Mouse (Mus musculus): ENCODE results near the gene Pyy. TPM values are rescaled to one million over a fixed set of nuclear protein-coding genes. Genes with fewer than 3 reads are reported as not detected.
A peak's percentile ranks its signal among the peaks of the same experiment; 100 is the strongest.

The Pyy gene
- polyA plus RNA-seq, 1 experiment, result not detected

DNA sequence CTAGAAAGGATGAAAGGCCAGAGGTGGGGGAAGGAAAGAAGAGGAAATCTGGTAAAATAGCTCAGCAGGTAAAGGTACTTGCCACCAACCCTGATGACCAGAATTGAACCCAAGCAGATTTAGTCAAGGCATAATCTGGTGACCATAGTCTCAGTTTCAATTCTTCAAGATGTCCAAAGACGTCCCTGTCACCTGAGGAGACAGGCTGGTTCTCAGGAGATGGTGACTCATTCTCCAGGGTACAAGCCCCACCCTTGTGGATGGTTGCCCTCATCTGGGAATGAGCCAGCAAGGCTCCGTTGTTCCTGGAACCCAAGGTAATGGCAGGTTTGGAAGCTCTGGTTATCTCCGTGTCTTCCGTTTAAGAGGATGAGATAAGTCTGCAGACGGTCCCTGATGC lies 3.9 kb upstream of the Pyy start:
- H3K27ac ChIP-seq (replicated peaks; ENCODE audit: low read depth, low read length), result no peak overlapping the region
- H3K4me3 ChIP-seq (ENCODE audit: insufficient read depth, low read depth, low read length), result no peak overlapping the region
- H3K4me1 ChIP-seq (ENCODE audit: control insufficient read depth, insufficient read depth, insufficient read length, low read length), result no peaks in the 10 kb centered on the region

DNA sequence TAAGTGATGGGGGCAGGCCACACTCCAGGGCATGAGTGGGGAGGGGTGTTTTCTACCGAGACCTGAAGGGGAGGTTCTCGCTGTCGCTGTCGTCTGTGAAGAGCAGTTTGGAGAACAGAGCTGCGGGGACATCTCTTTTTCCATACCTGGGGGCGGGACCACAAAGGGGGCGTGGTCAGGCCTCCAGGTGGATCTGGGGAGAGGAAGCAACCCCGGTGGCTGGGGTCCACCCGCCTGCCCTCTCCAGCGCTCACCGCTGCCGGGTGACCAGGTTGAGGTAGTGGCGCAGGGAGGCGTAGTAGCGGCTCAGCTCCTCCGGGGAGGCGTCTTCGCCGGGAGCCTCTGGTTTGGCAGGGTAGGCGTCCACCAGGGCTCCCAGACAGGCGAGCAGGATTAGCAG lies 721 bp downstream of the Pyy start:
- Histone ChIP-seq H3K4me3 (ENCODE audit: insufficient read depth, low read depth, low read length) (no peak overlapping the region), H3K4me1 (ENCODE audit: control insufficient read depth, insufficient read depth, insufficient read length, low read length) (no peaks in the 10 kb centered on the region)

DNA sequence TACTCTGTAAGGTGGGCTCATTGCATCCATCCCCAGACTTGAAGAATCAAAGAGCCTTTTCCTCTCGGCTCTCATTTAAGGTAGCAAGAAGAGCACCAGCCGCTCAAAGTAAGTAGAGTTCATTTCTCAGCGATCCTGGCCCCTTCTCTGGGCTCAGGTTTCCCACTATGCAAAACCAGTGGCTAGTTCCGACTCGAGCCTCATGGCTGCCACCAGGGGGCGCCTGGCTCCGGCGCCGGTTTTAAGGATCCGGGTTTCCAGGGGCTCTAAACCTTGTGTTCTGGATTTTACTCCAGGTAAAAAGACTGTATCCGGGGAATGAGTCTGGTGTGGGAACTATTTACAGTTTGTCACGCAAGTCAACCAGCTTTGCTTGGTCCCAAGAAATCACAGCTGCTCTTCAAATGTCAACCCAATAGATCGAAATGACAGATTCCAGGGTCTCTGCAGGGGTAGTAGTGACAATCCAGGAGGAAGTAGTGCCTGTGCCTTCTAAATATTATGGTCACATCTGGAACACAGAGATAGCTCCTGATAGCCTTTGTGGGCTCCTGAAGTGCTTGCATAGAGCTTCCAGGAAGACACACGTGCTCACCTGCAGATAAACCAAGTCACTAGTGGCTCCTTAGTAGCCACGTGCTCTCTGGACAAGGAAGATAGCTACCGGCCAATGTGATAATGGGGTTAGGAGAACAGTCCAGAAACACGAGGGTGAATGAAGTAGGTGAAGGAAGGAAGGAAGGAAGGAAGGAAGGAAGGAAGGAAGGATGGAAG lies 5.0 kb downstream of the Pyy start:
- Histone ChIP-seq H3K4me3 (ENCODE audit: insufficient read depth, low read depth, low read length) (no peak overlapping the region), H3K27ac (replicated peaks; ENCODE audit: low read depth, low read length) (no peak overlapping the region), H3K4me1 (ENCODE audit: control insufficient read depth, insufficient read depth, insufficient read length, low read length) (no peaks in the 10 kb centered on the region)

More for the DNA sequence above, 721 bp downstream of the Pyy start:
- no peak overlapping the region for H3K27ac ChIP-seq (replicated peaks; ENCODE audit: low read depth, low read length)

DNA sequence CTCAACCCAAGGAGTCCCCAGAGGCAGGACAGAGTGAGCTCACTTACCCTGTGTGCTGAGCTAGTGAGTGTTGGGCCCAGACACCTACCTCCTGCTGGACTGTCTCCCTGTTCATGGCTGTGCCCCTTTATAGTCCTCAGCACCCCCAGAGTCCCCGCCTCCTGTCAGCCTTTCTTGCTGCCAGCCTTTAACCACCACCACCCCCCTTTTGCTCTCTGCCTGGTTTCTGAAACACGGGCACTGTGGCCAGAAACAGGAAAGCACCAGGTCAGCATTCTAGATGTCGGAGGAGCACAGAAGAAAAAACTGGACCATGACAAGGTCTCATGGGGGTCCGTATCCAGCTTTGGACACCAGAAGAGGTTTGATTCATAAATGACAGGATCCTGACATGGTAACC lies 6.4 kb downstream of the Pyy start, which contains the start of gene Ppy:
Gene Ppy (minus strand): TSS at position 101 of the 400 bp plus-strand sequence.
- no peaks in the 10 kb centered on the region for H3K4me1 ChIP-seq (ENCODE audit: control insufficient read depth, insufficient read depth, insufficient read length, low read length)
- no peak within 1 kb of the TSS for H3K27ac ChIP-seq (replicated peaks; ENCODE audit: low read depth, low read length)
- no peak within 1 kb of the TSS for H3K4me3 ChIP-seq (ENCODE audit: insufficient read depth, low read depth, low read length)

DNA sequence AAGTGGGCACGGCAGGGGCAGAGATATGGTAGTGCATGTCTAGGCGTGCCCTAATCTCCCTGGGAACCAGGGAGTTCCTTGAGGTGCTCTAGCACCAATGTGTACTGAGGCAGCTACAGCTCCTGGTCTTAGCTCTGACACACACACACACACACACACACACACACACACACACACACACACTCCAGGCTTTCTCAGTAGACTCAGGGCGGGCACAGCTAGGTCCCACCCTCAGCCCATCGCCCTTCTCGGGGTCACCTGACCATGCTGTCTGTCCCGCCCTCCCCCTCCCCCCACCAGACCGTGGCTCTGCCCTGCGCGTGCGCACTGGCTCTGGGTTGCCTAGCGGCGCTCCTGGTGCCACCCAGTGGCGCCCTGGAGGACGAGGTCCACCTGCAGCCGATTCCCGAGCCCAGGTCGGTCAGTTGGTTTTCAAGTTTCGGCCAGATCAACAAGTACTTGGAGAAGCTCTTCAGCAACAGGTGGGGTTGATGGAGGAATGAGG lies 10.7 kb downstream of the Pyy start:
- H3K27ac ChIP-seq (replicated peaks; ENCODE audit: low read depth, low read length), result no peak overlapping the region
- no peaks in the 10 kb centered on the region for H3K4me1 ChIP-seq (ENCODE audit: control insufficient read depth, insufficient read depth, insufficient read length, low read length)
- H3K4me3 ChIP-seq (ENCODE audit: insufficient read depth, low read depth, low read length), result peak overlapping the region; percentile 38

DNA sequence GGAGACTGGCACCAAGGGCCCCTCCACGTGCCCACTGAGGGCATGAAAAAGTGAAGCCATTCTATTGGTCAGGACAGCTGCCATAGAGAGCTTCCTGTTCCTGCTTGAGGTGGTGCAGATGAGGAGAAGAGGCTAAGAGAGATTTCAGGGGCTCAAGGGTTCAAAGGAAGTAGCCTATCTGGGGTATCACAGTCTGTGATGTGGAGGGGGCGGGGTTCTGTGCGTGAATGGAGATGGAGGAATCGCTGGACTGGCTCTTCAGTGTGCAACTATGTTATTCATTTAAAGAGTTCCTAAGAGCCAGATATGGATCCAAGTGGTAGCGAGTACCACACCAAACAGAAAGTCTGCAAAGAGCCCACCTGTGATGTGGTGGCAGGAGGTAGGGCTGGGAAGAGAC lies 11.2 kb downstream of the Pyy start:
- no peaks in the 10 kb centered on the region for H3K4me1 ChIP-seq (ENCODE audit: control insufficient read depth, insufficient read depth, insufficient read length, low read length)
- H3K27ac ChIP-seq (replicated peaks; ENCODE audit: low read depth, low read length), result no peak overlapping the region
- no peak overlapping the region for H3K4me3 ChIP-seq (ENCODE audit: insufficient read depth, low read depth, low read length)

DNA sequence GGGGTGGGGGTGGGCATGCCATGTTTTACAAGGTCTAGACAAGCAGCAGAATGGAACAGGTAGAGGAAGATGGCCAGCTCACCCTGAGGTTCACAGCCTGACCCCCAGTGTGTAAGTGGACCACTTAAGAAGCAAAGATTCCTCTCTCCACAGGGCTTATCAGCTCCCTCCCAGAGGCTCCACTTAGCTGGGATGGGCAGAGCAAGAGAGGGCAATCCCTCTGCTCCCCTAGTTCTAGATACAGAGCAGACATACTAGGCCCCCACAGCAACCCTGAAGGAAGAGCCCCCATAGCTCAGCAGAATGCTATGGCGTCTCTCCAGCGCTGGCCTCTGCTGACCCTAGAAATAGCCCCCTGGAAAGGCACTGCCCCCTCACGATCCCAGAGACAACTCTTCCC lies 12.0 kb downstream of the Pyy start:
- Histone ChIP-seq H3K4me1 (ENCODE audit: control insufficient read depth, insufficient read depth, insufficient read length, low read length) (no peaks in the 10 kb centered on the region), H3K4me3 (ENCODE audit: insufficient read depth, low read depth, low read length) (no peak overlapping the region), H3K27ac (replicated peaks; ENCODE audit: low read depth, low read length) (no peak overlapping the region)

DNA sequence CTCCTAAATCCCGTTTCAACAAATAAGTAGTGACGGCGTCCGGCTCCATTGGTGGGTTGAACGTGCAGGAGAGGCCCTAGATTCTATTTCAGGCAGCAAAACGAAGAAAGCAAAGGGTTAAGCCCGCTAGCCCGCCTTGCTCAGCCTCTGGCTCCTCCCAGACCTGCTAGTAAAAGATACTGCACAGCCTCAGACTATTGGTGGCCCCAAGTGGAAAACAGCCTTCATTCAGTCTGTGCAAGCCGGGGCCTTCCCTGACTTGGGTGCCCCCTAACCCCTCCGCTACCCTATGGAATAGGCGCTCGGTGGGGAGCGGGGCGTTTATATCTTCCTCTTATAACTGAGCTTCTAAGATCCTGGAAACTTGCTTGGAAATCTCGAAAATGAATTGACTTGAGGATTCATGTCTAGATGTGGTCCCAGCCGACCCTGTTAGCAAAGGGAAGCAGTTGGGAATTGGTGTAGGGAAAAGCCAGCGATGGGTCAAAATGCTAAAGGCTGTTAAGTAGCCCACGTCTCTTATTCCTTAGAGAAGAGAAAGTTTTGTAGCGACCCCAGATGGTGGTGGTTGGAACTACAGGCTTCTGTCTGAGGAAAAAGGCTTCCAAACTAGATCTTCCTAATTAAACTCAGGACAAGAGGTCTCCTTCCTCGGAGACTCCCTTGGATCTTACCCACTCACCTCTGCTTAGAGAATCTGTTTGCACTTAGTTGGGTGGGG lies 18.4 kb downstream of the Pyy start:
- Histone ChIP-seq H3K4me3 (ENCODE audit: insufficient read depth, low read depth, low read length) (peak overlapping the region; percentile 77), H3K4me1 (ENCODE audit: control insufficient read depth, insufficient read depth, insufficient read length, low read length) (no peaks in the 10 kb centered on the region), H3K27ac (replicated peaks; ENCODE audit: low read depth, low read length) (no peak overlapping the region)

DNA sequence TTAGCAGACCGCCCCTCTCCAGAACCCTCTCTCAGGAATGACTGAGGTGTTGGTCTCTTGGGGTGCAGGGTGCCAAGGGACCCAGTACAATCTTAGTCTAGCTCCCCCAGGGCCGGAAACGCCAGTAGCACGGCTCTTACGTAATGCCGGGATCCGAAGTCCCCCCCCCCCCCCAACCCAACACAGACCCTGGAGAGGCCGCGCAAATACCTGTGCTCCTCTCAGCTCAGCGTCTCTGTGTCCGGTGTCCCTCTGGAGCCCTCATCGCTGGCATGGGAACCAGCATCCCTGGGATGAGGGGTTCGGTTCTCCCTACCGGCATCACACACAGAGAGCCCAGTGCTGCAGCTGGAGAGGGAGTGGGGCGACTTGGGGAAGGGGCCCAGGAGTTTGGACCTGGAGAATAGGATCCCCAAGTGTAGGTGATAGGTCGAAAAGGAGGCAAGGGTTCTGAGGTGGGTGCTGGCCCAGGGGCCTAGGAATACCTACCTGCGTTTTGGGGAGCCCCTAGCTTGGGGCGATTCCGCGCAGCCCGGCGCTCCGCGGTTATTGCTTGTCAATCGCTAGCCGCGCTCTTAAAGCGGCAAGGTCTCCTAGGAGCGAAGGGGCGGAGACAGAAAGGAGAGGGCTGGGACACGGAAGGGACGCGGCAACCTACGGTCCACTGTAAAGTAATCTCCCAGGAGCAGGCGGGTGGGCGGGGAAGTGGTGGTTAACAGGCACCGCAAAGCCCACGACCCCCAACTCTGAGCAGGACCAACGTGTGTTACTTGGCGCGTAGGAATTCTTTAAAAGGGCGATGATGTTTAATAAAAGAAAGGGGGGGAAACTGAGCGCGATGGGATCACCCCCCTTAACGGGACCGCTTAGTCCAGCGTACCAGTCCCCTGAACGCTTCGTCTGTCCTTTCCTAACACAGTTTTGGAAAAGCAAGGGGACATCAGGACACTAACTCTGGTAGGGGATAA lies 19.4 kb downstream of the Pyy start, which contains the start of gene Mpp2:
Gene Mpp2 (minus strand): TSS at position 585 of the 968 bp plus-strand sequence.
- Histone ChIP-seq H3K4me1 (ENCODE audit: control insufficient read depth, insufficient read depth, insufficient read length, low read length) (no peaks in the 10 kb centered on the region), H3K27ac (replicated peaks; ENCODE audit: low read depth, low read length) (peak within 1 kb of the TSS; percentile 66), H3K4me3 (ENCODE audit: insufficient read depth, low read depth, low read length) (peak within 1 kb of the TSS; percentile 77)

DNA sequence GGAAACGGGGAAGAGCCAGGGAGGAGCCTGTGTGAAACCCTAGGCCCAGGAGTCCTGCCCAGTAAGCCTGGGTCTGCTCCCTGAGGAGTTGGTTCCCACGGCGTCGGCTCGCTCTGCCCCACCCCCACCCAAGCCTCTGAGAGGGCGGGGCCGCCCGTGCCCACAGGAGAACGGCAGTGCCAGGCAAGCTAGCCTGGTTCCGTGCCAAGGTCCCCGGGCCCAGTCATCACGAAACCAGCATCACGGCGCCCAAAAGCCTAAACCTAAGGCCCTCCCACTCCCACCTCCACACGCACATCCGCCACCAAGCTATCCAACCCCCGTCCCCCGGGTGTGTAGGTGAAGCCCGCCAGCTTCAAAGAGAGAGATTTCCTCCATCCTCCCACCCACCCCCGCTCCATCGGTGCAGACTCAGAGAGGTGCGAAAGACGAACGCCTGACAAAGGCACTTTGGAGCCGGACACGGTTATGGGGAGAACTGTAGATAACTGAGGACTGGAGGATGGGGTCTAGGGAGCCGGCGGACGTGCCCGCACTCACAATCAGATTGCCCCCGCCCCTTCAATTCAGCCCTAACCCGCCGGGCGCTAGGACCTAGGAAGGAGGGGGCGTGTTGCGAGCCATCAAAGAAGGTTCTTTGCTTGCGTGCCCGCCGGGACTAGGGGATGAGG lies 20.4 kb downstream of the Pyy start:
- H3K27ac ChIP-seq (replicated peaks; ENCODE audit: low read depth, low read length), result peak overlapping the region; percentile 18; the same call in 1 of the 2 replicates
- peak overlapping the region; percentile 77 for H3K4me3 ChIP-seq (ENCODE audit: insufficient read depth, low read depth, low read length)
- no peaks in the 10 kb centered on the region for H3K4me1 ChIP-seq (ENCODE audit: control insufficient read depth, insufficient read depth, insufficient read length, low read length)

DNA sequence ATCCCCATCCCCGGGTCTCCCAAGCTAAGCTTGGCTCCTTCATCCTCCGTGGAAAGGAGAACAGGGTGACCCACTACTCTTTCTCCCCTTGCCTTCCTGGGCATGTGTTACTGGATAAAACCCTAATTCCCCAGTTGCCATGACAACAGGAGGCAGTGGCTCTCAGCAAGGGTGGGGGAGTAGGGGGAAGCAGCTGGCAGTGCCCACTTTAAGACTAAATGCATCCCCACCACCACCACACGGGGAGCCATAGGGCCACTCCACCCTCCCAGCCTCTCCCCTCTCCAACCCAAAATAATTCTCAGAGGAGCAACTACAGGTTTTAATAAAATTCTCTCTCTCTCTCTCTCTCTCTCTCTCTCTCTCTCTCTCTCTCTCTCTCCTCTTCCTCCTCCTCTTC lies 21.3 kb downstream of the Pyy start:
- Histone ChIP-seq H3K27ac (replicated peaks; ENCODE audit: low read depth, low read length) (no peak overlapping the region), H3K4me1 (ENCODE audit: control insufficient read depth, insufficient read depth, insufficient read length, low read length) (no peaks in the 10 kb centered on the region), H3K4me3 (ENCODE audit: insufficient read depth, low read depth, low read length) (0 out of 2 replicates have a peak overlapping the region, but pooled peaks have one; percentile 77)

DNA sequence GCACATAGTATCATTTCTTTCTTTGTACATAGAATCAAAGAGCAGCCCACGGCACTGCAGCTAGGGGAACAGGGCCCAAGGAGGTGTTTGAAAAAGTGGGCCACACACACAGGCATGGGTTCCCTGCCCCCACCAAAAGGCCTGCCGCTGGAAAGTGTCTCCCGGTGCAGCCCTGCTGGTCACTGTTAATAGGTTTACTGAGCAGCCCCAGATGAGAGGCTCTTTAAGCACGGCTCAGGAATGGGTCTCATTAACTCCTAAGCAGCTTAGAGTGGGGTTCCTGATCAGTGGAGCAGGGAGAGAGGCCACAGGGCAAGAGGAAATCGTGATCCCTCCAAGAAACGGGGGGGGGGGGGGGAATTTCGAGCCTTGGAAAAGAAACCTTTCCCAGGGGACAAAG lies 23.5 kb downstream of the Pyy start:
- no peaks in the 10 kb centered on the region for H3K4me1 ChIP-seq (ENCODE audit: control insufficient read depth, insufficient read depth, insufficient read length, low read length)
- no peak overlapping the region for H3K27ac ChIP-seq (replicated peaks; ENCODE audit: low read depth, low read length)
- H3K4me3 ChIP-seq (ENCODE audit: insufficient read depth, low read depth, low read length), result no peak overlapping the region

DNA sequence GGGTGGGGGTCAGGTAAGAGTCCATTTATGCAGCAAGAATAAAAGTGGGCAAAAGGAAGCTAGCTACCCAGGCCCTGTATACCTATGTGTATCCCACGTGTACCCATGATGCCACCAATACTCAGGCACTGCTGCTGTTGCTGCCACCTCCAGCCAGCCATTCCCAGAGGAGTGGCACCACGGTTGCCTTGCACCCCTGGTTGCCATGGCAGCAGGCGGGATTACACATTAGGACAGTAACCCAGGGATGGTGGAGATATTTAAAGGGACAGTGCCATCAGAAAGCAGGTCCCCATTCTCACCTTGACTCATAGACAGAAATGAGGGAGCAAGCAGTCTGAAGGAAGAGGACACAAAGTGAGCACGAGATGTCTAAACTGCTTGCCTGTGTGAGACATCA lies 24.4 kb downstream of the Pyy start:
- no peak overlapping the region for H3K27ac ChIP-seq (replicated peaks; ENCODE audit: low read depth, low read length)
- no peak overlapping the region for H3K4me3 ChIP-seq (ENCODE audit: insufficient read depth, low read depth, low read length)
- no peaks in the 10 kb centered on the region for H3K4me1 ChIP-seq (ENCODE audit: control insufficient read depth, insufficient read depth, insufficient read length, low read length)

DNA sequence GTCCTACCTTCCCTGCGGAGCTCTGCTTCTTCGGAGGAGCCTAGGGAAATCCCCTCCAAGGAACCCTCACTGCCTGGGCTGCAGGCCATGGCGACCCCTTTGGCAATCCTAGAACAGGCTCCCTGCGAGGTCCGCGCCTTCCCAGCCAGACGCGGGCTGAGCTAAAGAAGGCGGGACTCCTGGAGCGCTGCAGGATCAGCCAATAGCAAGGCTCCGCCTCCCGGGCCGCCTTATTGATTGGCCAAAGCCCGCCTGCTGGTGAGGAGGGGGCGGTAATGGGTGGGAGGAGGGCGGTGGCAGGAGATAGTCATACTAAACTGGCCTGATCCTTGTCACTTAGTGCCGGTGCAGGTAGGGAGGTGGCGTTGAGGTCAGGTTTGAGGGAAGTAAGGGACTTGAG lies 25.3 kb downstream of the Pyy start:
- no peak overlapping the region for H3K4me3 ChIP-seq (ENCODE audit: insufficient read depth, low read depth, low read length)
- H3K27ac ChIP-seq (replicated peaks; ENCODE audit: low read depth, low read length), result no peak overlapping the region
- no peaks in the 10 kb centered on the region for H3K4me1 ChIP-seq (ENCODE audit: control insufficient read depth, insufficient read depth, insufficient read length, low read length)

Data from brown adipose tissue, adult 24 weeks (tissue).